In the genomic region with DNA sequence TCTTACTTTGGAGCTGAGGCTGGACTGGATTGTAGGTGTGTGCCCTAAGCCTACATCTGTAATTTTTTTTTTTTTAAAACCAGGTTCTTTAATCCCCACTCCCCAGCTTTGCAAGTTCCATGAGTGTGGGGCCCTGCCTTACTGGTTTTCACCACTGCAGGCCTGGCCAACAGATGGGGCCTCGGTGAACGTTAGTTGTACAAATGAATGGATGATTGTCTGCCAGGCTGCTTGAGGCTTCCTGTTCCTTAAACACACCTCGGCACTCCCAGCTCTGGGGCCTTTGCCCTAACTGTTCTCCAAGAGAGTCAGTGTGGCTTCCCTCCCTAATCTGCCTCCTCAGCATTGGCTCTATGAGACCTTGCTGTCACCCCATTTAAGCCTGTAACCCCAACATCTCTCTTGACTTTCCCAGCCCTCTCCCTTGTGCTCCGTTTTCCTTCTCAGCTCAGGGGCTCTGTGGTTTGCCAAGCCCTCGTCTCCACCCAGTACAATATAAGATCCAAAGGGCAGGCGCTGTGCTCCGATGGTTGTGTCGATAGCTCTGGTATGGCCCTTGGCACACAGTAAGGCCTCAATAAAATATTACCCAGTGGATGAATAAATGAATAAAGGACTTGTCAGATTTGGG, we compare ENCODE assay signal across 8 mouse cellular contexts. TPM values are rescaled to one million over a fixed set of nuclear protein-coding genes. Genes with fewer than 3 reads are reported as not detected.
A peak's percentile ranks its signal among the peaks of the same experiment; 100 is the strongest.
DNase-seq lines count a peak whose midpoint lies in the region; ATAC-seq lines count a peak whose summit lies in the region.
"Had no signal": no experiment of that assay in that cellular context is flagged by ENCODE, and none has a peak within 500 bp of the region (broad histone marks: within the 10 kb centered on the region; RNA-seq: fewer than 3 reads in every experiment).

No protein-coding gene starts in this region.

- ATAC-seq in megakaryocyte, adult 5-6 weeks (ENCODE audit: poor library complexity, severe bottlenecking), result no peak
- ATAC-seq in hindbrain, embryonic 13.5 days (ENCODE audit: low FRiP score), result no peak
- no peak for ATAC-seq in liver, embryonic 13.5 days (ENCODE audit: low read depth)
- ATAC-seq in erythroid progenitor cell, adult 5-6 weeks (replicated peaks; ENCODE audit: low FRiP score, poor library complexity, severe bottlenecking), result no peak
- ATAC-seq in inflammation-experienced regulatory T-cells, adult 6 months, result no peak

- peak overlapping the region; percentile 73 for H3K4me2 ChIP-seq in hindbrain, embryonic 13.5 days
- H3K4me2 ChIP-seq in liver, embryonic 13.5 days, result peak overlapping the region; percentile 29

- no peaks in the 10 kb centered on the region for H3K9me3 ChIP-seq in megakaryocyte, embryonic 14.5 days
- no peaks in the 10 kb centered on the region for H3K9me3 ChIP-seq in hindbrain, embryonic 13.5 days
- no peaks in the 10 kb centered on the region for H3K9me3 ChIP-seq in liver, embryonic 13.5 days (replicated peaks)

- H3K36me3 ChIP-seq in megakaryocyte, embryonic 14.5 days (replicated peaks; ENCODE audit: low read length), result peaks cover 64% of the 10 kb centered on the region
- H3K36me3 ChIP-seq in hindbrain, embryonic 13.5 days, result no peaks in the 10 kb centered on the region
- no peaks in the 10 kb centered on the region for H3K36me3 ChIP-seq in liver, embryonic 13.5 days

- no peak for DNase-seq in liver, embryonic 13.5 days
- DNase-seq in layer of hippocampus, adult 9-10 months (ENCODE audit: low spot score), result no peak
- DNase-seq: lung, adult 2 months had no signal

- peaks cover 2% of the 10 kb centered on the region for H3K27me3 ChIP-seq in megakaryocyte, embryonic 14.5 days (replicated peaks)
- no peaks in the 10 kb centered on the region for H3K27me3 ChIP-seq in hindbrain, embryonic 13.5 days
- peaks cover 20% of the 10 kb centered on the region for H3K27me3 ChIP-seq in liver, embryonic 13.5 days

- H3K27ac ChIP-seq in hindbrain, embryonic 13.5 days, result no peak overlapping the region
- no peak overlapping the region for H3K27ac ChIP-seq in liver, embryonic 13.5 days

- 55% methylated on average over 8 of the region's 8 CpGs for WGBS in hindbrain, embryonic 13.5 days
- WGBS in liver, embryonic 13.5 days (ENCODE audit: insufficient replicate concordance), result 44% methylated on average over 8 of the region's 8 CpGs

- peak overlapping the region; percentile 58 for H3K9ac ChIP-seq in hindbrain, embryonic 13.5 days
- H3K9ac ChIP-seq in liver, embryonic 13.5 days, result no peak overlapping the region

- peak overlapping the region; percentile 100 for H3K4me3 ChIP-seq in megakaryocyte, embryonic 14.5 days (replicated peaks)
- H3K4me3 ChIP-seq in hindbrain, embryonic 13.5 days, result peak overlapping the region; percentile 8; the same call in 1 of the 2 replicates
- H3K4me3 ChIP-seq in liver, embryonic 13.5 days (replicated peaks), result no peak overlapping the region

- peaks cover 84% of the 10 kb centered on the region for H3K4me1 ChIP-seq in megakaryocyte, embryonic 14.5 days
- peaks cover 67% of the 10 kb centered on the region for H3K4me1 ChIP-seq in hindbrain, embryonic 13.5 days (replicated peaks)
- peaks cover 69% of the 10 kb centered on the region for H3K4me1 ChIP-seq in liver, embryonic 13.5 days (replicated peaks)

RNA-seq across cellular contexts. Expression of a gene that starts 4.2 kb away (rescaled TPM):
- polyA plus RNA-seq in megakaryocyte, embryonic 14.5 days (2012; ENCODE audit: insufficient read depth, low replicate concordance), result 7.7 and 8.4 TPM in 2 replicates
- total RNA-seq in megakaryocyte, adult 5-6 weeks (2015), result 17.8 and 22.7 TPM in 2 replicates
- 15.2 and 16.3 TPM in 2 replicates for total RNA-seq in megakaryocyte, adult 5-6 weeks (2017)
- polyA plus RNA-seq in hindbrain, embryonic 13.5 days (2015; fragmentation: Nextera tagmentation; extraction: Ambion mirVana), result 8.9 and 9.7 TPM in 2 replicates
- polyA plus RNA-seq in liver, embryonic 13.5 days (2015; fragmentation: Nextera tagmentation; extraction: Ambion mirVana), result 3.2 and 3.5 TPM in 2 replicates
- 2.9 and 3.6 TPM in 2 replicates for total RNA-seq in erythroid progenitor cell, adult 5-6 weeks (2015; ENCODE audit: low replicate concordance)
- total RNA-seq in erythroid progenitor cell, adult 5-6 weeks (2017; ENCODE audit: low replicate concordance), result 1.4 and 3.3 TPM in 2 replicates
- polyA plus RNA-seq in inflammation-experienced regulatory T-cells, adult 6 months (2017; shearing (Covaris generic)), result 10 to 100 TPM; 11.5 to 13.9 (median 12.1) TPM

RNA-seq across cellular contexts. Expression of a gene that starts 30.5 kb away (rescaled TPM):
- polyA plus RNA-seq in megakaryocyte, embryonic 14.5 days (2012; ENCODE audit: insufficient read depth, low replicate concordance), result 1.1 and 6.7 TPM in 2 replicates
- 23.9 and 25.4 TPM in 2 replicates for total RNA-seq in megakaryocyte, adult 5-6 weeks (2015)
- 14.4 and 15.8 TPM in 2 replicates for total RNA-seq in megakaryocyte, adult 5-6 weeks (2017)
- 70.4 and 71.1 TPM in 2 replicates for polyA plus RNA-seq in hindbrain, embryonic 13.5 days (2015; fragmentation: Nextera tagmentation; extraction: Ambion mirVana)
- 13.2 and 16.3 TPM in 2 replicates for polyA plus RNA-seq in liver, embryonic 13.5 days (2015; fragmentation: Nextera tagmentation; extraction: Ambion mirVana)
- total RNA-seq in erythroid progenitor cell, adult 5-6 weeks (2015; ENCODE audit: low replicate concordance), result 7.2 and 13.4 TPM in 2 replicates
- 1.7 and 4.1 TPM in 2 replicates for total RNA-seq in erythroid progenitor cell, adult 5-6 weeks (2017; ENCODE audit: low replicate concordance)
- 10 to 100 TPM in 2 of 3 experiments, 1 to 10 TPM in 1; 7.9 to 12.0 (median 11.4) TPM for polyA plus RNA-seq in inflammation-experienced regulatory T-cells, adult 6 months (2017; shearing (Covaris generic))

RNA-seq across cellular contexts. Expression of a gene that starts 36.1 kb away (rescaled TPM):
- polyA plus RNA-seq in megakaryocyte, embryonic 14.5 days (2012; ENCODE audit: insufficient read depth, low replicate concordance), result 9.6 and 10.5 TPM in 2 replicates
- total RNA-seq in megakaryocyte, adult 5-6 weeks (2015), result 14.4 and 15.1 TPM in 2 replicates
- total RNA-seq in megakaryocyte, adult 5-6 weeks (2017), result 6.8 and 11.1 TPM in 2 replicates
- 4.2 and 5.1 TPM in 2 replicates for polyA plus RNA-seq in hindbrain, embryonic 13.5 days (2015; fragmentation: Nextera tagmentation; extraction: Ambion mirVana)
- 0.97 and 0.98 TPM in 2 replicates for polyA plus RNA-seq in liver, embryonic 13.5 days (2015; fragmentation: Nextera tagmentation; extraction: Ambion mirVana)
- total RNA-seq in erythroid progenitor cell, adult 5-6 weeks (2015; ENCODE audit: low replicate concordance), result 2.5 and 10.5 TPM in 2 replicates
- 3.9 and 9.4 TPM in 2 replicates for total RNA-seq in erythroid progenitor cell, adult 5-6 weeks (2017; ENCODE audit: low replicate concordance)
- polyA plus RNA-seq in inflammation-experienced regulatory T-cells, adult 6 months (2017; shearing (Covaris generic)), result 1 to 10 TPM; 3.1 to 9.2 (median 6.7) TPM
